Mouse (Mus musculus) lung, embryonic 14.5 days (tissue): ENCODE measurements at regions not wholly inside any gene's neighbourhood (a gene's known extent, or its start where the extent isn't known, plus 50 kb on each side); places are given as distances from the start of the nearest gene placed in this dataset.

Source experiments
- ATAC-seq: fragments of 200-750 bp; cut with Nextera tagmentation; 2 replicates; pipeline ENCODE4 v1.8.0; 2017; ENCODE audit warnings: mild to moderate bottlenecking, moderate TSS enrichment, moderate library complexity; ENCODE audit not compliant: insufficient read depth
- DNase-seq: peaks from one replicate; pipeline ENCODE4 v3.0.0-alpha.2; 2015
- H3K27ac ChIP-seq: fragments of 300-500 bp; sonication (generic); 2 replicates; pipeline ENCODE4 v1.5.1; 2014; ENCODE audit warnings: low read depth, mild to moderate bottlenecking, moderate library complexity
- H3K27me3 ChIP-seq: fragments of 300-500 bp; sonication (generic); 2 replicates; pipeline ENCODE4 v1.6.1; 2014; ENCODE audit warnings: low read length, control low read depth; ENCODE audit not compliant: insufficient read depth
- H3K36me3 ChIP-seq: fragments of 300-500 bp; sonication (generic); 2 replicates; pipeline ENCODE4 v1.6.1; 2014; ENCODE audit warnings: control low read depth; ENCODE audit not compliant: insufficient read depth
- H3K4me1 ChIP-seq: fragments of 300-500 bp; sonication (generic); 2 replicates; pipeline ENCODE4 v1.6.1; 2014; ENCODE audit warnings: antibody characterized with exemption, control low read depth; ENCODE audit not compliant: insufficient read depth
- H3K4me2 ChIP-seq: fragments of 300-500 bp; sonication (generic); 2 replicates; pipeline ENCODE4 v1.6.1; 2014; ENCODE audit warnings: mild to moderate bottlenecking
- H3K4me3 ChIP-seq: fragments of 300-500 bp; sonication (generic); 2 replicates; pipeline ENCODE4 v1.5.1; 2014; ENCODE audit warnings: low read depth, low read length
- H3K9ac ChIP-seq: fragments of 300-500 bp; sonication (generic); 2 replicates; pipeline ENCODE4 v1.6.1; 2014
- H3K9me3 ChIP-seq: fragments of 300-500 bp; sonication (generic); 2 replicates; pipeline ENCODE4 v1.6.1; 2016; ENCODE audit warnings: low read depth, low read length, control low read depth
- CTCF ChIP-seq: IDR thresholded peaks from 2 replicates; pipeline ENCODE4 v1.5.1; 2016; ENCODE audit warnings: antibody characterized with exemption, low read depth
- WGBS: fragments of 180-500 bp; shearing (Covaris S2); extraction: QIAGEN DNeasy Blood & Tissue Kit; methylation state at CpG from one replicate; pipeline ENCODE4 v1.1.7; 2014; 5-methylcytosine and 5-hydroxymethylcytosine counted together

DNA sequence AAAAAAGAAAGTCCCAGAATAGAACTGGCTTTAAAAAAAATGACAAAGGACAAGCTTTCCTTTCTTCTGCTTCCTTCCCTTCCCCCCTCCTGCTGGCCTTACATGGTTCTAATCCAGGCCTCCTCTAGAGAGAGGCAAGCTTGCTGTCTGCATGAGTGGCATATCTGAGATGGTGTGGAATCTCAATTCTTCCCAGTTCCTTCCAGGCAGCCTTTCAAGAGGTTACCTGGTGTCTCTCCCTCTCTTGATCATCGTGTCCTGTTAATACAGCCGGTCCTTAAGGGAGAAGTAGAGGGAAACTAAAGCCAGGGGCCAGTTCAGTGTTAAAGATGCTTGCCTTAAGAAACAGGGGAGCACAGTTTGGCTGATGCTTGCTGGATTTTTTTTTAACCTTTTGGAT is 607.1 kb upstream of the Clint1 start:
- ATAC-seq (no peak), DNase-seq (no peak)
- no peaks in the 10 kb centered on the region for H3K27me3 ChIP-seq
- no peak overlapping the region for H3K4me3 ChIP-seq
- H3K36me3 ChIP-seq = no peaks in the 10 kb centered on the region
- no peaks in the 10 kb centered on the region for H3K9me3 ChIP-seq
- H3K4me2 ChIP-seq = no peak overlapping the region
- TF ChIP-seq CTCF = no peak
- no peaks in the 10 kb centered on the region for H3K4me1 ChIP-seq
- H3K9ac ChIP-seq = no peak overlapping the region
- WGBS = 85% methylated on average over 2 of the region's 2 CpGs
- no peak overlapping the region for H3K27ac ChIP-seq

- DNase-seq (no peak), ATAC-seq (no peak)
- no peaks in the 10 kb centered on the region for H3K4me1 ChIP-seq
- no peaks in the 10 kb centered on the region for H3K27me3 ChIP-seq
- TF ChIP-seq CTCF = no peak
- no peak overlapping the region for H3K27ac ChIP-seq
- H3K36me3 ChIP-seq = no peaks in the 10 kb centered on the region
- H3K9ac ChIP-seq = no peak overlapping the region
- H3K9me3 ChIP-seq = peaks cover 3% of the 10 kb centered on the region; the same call in 1 of the 2 replicates
- no peak overlapping the region for H3K4me3 ChIP-seq
- H3K4me2 ChIP-seq = no peak overlapping the region
Measured at GRCm38 (mm10) chr11:45256019-45256418, 595.8 kb upstream of the Clint1 start.

GRCm38 (mm10) chr11:45262198-45262597 is 589.7 kb upstream of the Clint1 start:
- 82% methylated on average over 7 of the region's 7 CpGs for WGBS

GRCm38 (mm10) chr11:45264001-45264400 is 587.9 kb upstream of the Clint1 start:
- Histone ChIP-seq H3K4me2 (no peak overlapping the region), H3K4me3 (no peak overlapping the region), H3K27me3 (no peaks in the 10 kb centered on the region), H3K27ac (no peak overlapping the region; the same call in 1 of the 2 replicates), H3K9ac (no peak overlapping the region), H3K9me3 (no peaks in the 10 kb centered on the region), H3K36me3 (no peaks in the 10 kb centered on the region), H3K4me1 (no peaks in the 10 kb centered on the region; the same call in 1 of the 2 replicates)
- 77% methylated on average over 3 of the region's 3 CpGs for WGBS
- no peak for DNase-seq
- ATAC-seq = no peak
- TF ChIP-seq CTCF = no peak

More at GRCm38 (mm10) chr11:45262198-45262597, 589.7 kb upstream of the Clint1 start:
- H3K9me3 ChIP-seq = no peaks in the 10 kb centered on the region
- no peaks in the 10 kb centered on the region for H3K27me3 ChIP-seq
- H3K4me3 ChIP-seq = no peak overlapping the region
- no peaks in the 10 kb centered on the region; the same call in 1 of the 2 replicates for H3K4me1 ChIP-seq
- no peaks in the 10 kb centered on the region for H3K36me3 ChIP-seq
- no peak overlapping the region for H3K9ac ChIP-seq
- ATAC-seq = no peak
- no peak for TF ChIP-seq CTCF
- H3K27ac ChIP-seq = no peak overlapping the region
- no peak overlapping the region for H3K4me2 ChIP-seq
- DNase-seq = no peak

GRCm38 (mm10) chr11:45265171-45265988 is 586.5 kb upstream of the Clint1 start:
- 54% methylated on average over 17 of the region's 17 CpGs for WGBS
- no peaks in the 10 kb centered on the region for H3K27me3 ChIP-seq
- ATAC-seq (peak; percentile 62), DNase-seq (peak; percentile 71)
- H3K4me1 ChIP-seq = no peaks in the 10 kb centered on the region; the same call in none of the 2 replicates
- H3K9me3 ChIP-seq = no peaks in the 10 kb centered on the region
- no peak for TF ChIP-seq CTCF
- no peak overlapping the region for H3K4me2 ChIP-seq
- H3K27ac ChIP-seq = peak overlapping the region; percentile 69; the same call in 1 of the 2 replicates
- no peak overlapping the region for H3K4me3 ChIP-seq
- no peak overlapping the region for H3K9ac ChIP-seq
- no peaks in the 10 kb centered on the region for H3K36me3 ChIP-seq

GRCm38 (mm10) chr11:45265989-45266302 is 585.9 kb upstream of the Clint1 start:
- WGBS = 44% methylated on average over 4 of the region's 4 CpGs
- no peaks in the 10 kb centered on the region; the same call in none of the 2 replicates for H3K4me1 ChIP-seq
- no peaks in the 10 kb centered on the region for H3K27me3 ChIP-seq
- H3K9ac ChIP-seq = no peak overlapping the region
- H3K4me2 ChIP-seq = no peak overlapping the region
- ATAC-seq (peak; percentile 57; the same call in 1 of the 2 replicates), DNase-seq (peak; percentile 73)
- no peak overlapping the region for H3K4me3 ChIP-seq
- TF ChIP-seq CTCF = no peak
- H3K27ac ChIP-seq = peak overlapping the region; percentile 18; the same call in 1 of the 2 replicates
- no peaks in the 10 kb centered on the region for H3K36me3 ChIP-seq
- H3K9me3 ChIP-seq = no peaks in the 10 kb centered on the region

GRCm38 (mm10) chr11:45269215-45269614 is 582.6 kb upstream of the Clint1 start:
- no peak overlapping the region for H3K9ac ChIP-seq
- ATAC-seq (peak; percentile 77), DNase-seq (peak; percentile 84)
- TF ChIP-seq CTCF = no peak
- H3K27me3 ChIP-seq = no peaks in the 10 kb centered on the region
- H3K36me3 ChIP-seq = no peaks in the 10 kb centered on the region
- H3K9me3 ChIP-seq = no peaks in the 10 kb centered on the region
- no peaks in the 10 kb centered on the region; the same call in none of the 2 replicates for H3K4me1 ChIP-seq
- H3K4me3 ChIP-seq = no peak overlapping the region
- no peak overlapping the region for H3K27ac ChIP-seq
- WGBS = 29% methylated on average over 5 of the region's 5 CpGs
- H3K4me2 ChIP-seq = no peak overlapping the region
